Mouse (Mus musculus) retina, postnatal 1 day (tissue): ENCODE data around the gene Hprt.

Source experiments
- DNase-seq: peaks from one replicate; pipeline ENCODE4 v3.0.0-alpha.2; 2012

The Hprt gene

GRCm38 (mm10) chrX:53045187-53045903 lies 57.4 kb downstream of the Hprt start:
- no peak for DNase-seq

GRCm38 (mm10) chrX:53046033-53046432 lies 58.1 kb downstream of the Hprt start:
- no peak for DNase-seq

- no peak for DNase-seq
These were observed 59.0 kb downstream of the Hprt start for GRCm38 (mm10) chrX:53046911-53047310.

- DNase-seq = no peak
These were observed 61.3 kb downstream of the Hprt start for GRCm38 (mm10) chrX:53049196-53049595.

GRCm38 (mm10) chrX:53050353-53050752 lies 62.4 kb downstream of the Hprt start:
- peak; percentile 27 for DNase-seq

GRCm38 (mm10) chrX:53052652-53053500 lies 64.9 kb downstream of the Hprt start:
- DNase-seq = peak; percentile 58

GRCm38 (mm10) chrX:53053885-53054284 lies 65.9 kb downstream of the Hprt start:
- DNase-seq = no peak

GRCm38 (mm10) chrX:53055771-53056170 lies 67.8 kb downstream of the Hprt start:
- DNase-seq = no peak

- DNase-seq = peak; percentile 60
These were observed 68.7 kb downstream of the Hprt start for GRCm38 (mm10) chrX:53056627-53057026.

GRCm38 (mm10) chrX:53057054-53057759 lies 69.3 kb downstream of the Hprt start:
- peak; percentile 89 for DNase-seq

GRCm38 (mm10) chrX:53057760-53058090 lies 69.8 kb downstream of the Hprt start:
- DNase-seq = no peak

GRCm38 (mm10) chrX:53058459-53059280 lies 70.7 kb downstream of the Hprt start:
- peak; percentile 47 for DNase-seq

GRCm38 (mm10) chrX:53059426-53060007 lies 71.6 kb downstream of the Hprt start:
- DNase-seq = no peak

GRCm38 (mm10) chrX:53064406-53064805 lies 76.5 kb downstream of the Hprt start:
- no peak for DNase-seq
